Mouse (Mus musculus) mature B cell (primary cell): ENCODE data around the gene Bace1.

Source experiments
- in situ Hi-C: fragments of 300-500 bp; cut with MboI; formaldehyde crosslinking; loops from 2 replicates; pipeline ENCODE4 v1.14.3; 2019

Bace1 gene

DNA sequence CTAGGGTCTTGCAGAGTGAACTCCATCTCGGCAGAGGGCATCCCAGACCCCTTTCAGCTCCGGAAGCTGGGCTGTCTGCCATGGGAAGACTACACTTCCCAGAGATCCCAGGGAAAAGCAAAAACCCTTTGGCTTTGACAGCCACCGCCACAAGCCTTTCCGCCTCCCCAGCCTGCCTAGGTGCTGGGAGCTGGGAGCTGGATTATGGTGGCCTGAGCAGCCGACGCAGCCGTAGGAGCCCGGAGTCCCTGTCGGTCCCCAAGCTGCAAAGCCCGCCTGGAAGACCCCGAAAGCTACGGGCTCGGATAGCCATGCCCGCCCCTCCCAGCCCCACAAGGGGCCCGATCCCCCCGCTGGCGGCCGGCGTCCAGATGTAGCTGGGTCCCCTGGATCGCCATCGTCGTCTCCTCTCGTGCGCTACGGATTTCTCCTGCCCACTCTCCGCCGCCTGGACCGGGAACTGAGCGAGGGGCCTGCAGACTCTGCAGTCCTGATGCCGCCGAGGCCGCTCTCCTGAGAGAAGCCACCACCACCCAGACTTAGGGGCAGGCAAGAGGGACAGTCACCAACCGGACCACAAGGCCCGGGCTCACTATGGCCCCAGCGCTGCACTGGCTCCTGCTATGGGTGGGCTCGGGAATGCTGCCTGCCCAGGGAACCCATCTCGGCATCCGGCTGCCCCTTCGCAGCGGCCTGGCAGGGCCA, at the start of gene Bace1:
TSS of gene Bace1 (plus strand) at position 147 of the 705 bp plus-strand sequence.
- in situ Hi-C loops = no loop called here

DNA sequence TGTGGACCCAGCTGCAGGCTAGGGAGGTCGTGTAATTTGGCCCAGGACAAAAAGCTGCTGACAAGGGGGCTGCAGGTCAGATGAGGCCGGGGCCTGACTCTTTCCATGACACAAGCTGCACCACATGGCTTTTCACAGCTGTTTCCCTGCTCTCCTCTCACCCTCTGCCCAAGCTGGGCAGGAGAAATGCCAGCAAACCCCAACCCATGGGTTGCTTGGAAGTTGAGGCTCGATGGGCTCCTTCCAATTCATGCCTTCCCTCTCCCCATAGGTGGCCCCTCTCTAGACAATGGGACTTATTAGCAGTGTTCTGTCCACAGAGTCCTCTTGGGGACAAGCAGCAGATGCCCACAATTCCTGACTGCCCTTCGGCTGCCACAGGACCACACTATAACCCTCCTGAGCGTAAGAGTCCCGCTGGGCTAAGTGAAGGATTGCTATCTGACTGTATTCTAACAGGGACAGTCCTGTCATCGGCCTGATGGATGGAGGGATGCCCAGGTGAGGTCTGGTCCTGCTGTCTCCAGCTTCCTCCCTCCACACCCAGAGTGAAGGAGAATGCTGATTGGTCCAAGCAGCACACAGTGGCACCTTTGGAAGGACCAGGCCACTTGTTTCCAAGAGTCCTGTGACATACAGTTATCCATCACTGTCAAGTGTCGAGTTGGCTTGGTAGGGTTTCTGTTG, 46.8 kb upstream of the Bace1 start:
- in situ Hi-C loops = no loop called here

DNA sequence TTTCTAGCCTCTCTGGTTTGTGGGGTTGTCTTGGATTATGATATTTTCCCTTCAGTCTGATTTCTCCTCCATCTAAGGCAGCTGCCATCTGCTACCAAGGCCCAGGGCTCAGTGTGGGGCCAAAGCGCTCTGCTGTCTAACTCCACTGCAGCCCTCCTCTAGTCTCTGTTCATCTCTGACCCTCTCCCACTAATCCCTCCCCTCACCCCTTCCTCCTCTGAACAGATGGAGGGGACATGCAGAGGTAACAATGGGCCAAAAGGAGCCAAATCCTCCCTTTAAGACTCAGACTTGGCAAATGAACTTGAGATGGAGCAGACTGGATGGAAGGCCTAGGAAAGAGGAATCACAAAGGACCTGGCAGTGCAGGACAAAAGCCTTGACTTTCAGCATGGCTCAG, 46.1 kb upstream of the Bace1 start:
- in situ Hi-C loops = no loop called here

DNA sequence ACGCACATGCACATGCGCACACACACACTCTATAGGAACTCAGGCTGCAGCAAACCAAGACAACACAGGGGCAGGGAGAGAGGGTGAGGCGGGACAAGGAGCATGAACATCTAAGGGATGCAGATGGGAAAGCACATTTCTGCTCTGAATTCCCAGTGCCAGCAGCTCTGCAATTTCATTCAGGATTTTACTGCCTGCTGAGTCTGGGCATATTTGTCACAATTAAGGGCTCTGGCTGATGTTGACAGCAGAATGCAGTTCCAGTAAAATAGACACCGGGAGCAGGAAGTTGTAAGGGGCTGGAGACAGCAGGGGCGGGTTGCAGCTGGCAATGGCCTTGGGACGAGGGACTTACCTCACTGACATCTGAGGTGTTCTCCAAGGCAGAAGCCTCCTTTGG, 44.7 kb upstream of the Bace1 start:
- in situ Hi-C loops = no loop called here

DNA sequence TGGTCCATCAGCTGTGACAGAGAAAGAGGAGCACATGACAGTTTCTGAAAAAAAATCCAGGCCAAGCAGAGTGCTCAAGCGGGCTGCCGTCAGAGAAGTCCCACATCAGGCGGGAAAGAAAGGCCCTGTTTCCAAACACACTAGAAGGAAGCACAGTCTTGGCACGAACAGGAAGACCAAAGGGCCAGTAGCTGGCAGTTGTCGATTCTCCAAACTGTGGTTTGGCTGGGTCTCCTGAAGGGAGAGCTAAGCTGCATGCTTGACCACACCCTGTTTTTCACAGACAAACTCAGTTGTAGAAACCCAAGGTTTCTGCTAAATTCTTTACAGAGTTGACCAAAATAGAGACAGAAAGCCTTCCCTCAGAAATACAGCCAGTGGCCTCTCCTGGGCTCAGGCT, 42.7 kb upstream of the Bace1 start:
- in situ Hi-C loops = no loop called here

DNA sequence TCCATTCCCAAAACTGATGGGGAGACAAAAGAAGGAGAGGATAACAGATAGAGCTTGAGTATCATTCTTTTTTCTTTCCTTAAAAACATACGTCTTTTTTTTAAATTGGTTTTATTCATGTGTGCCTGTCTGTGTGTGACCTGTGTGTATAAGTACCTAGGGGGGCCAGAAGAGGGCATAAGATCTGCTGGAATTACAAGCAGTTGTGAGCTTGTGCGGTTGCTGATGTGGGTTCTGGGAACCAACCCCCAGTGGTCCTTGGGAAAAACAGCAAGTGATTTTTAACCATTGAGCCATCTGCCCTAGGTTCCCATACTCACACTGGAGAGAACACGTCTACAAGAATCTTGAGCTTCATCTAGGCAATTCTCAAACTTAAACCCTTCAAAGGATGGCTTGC, 41.1 kb upstream of the Bace1 start:
- in situ Hi-C loops = no loop called here

DNA sequence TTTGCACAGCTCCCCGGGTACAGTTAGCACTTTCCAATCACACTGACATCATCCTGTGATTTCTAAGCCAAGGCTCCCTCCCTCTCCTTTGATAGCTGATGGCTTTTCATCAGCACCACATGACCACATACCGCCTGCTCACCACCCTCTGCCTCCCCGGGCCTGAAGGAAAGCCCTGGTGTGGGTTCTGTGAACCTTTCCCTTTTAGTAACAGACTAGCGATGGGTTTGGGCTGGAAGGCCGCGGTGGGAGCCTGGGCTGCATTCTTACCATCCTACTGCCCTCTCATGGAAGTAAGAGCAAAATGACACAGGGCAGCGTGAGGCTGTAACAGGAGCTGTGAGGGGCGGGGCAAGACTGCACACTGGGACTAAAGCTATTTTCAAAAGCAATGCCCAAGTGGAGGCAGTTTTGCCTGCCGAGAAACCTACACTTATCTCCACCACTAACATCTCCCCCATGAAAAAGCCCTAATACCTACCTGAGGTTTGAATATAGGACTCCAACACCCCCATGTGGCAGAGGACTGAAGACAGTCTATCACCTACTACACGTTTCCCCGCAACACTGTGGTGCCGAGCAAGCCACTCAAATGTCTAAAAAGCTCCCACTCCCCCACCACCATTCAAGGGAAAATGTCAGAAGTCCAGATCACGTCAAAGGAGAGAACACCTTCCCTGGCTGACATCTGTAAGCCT, 39.8 kb upstream of the Bace1 start:
- in situ Hi-C loops = no loop called here

DNA sequence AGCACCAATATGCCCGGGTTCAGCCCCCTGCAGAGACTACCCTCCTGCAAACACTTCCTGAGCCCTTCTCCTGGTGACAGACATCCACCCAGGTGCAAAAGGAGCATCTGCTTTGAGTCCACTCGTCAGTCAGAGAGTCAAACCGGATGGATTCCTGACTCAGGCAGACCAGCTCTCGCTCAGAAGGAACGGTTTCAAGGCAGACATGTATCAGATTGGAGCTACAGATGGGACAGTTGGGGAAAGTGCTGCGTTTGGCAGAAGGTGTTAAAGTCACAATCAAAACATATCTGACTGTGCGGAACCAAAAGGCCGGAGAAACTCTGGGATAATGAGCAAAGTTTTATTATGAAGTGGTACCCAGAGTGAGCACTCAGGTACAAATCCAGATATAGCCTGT, 39.0 kb upstream of the Bace1 start:
- in situ Hi-C loops = no loop called here

DNA sequence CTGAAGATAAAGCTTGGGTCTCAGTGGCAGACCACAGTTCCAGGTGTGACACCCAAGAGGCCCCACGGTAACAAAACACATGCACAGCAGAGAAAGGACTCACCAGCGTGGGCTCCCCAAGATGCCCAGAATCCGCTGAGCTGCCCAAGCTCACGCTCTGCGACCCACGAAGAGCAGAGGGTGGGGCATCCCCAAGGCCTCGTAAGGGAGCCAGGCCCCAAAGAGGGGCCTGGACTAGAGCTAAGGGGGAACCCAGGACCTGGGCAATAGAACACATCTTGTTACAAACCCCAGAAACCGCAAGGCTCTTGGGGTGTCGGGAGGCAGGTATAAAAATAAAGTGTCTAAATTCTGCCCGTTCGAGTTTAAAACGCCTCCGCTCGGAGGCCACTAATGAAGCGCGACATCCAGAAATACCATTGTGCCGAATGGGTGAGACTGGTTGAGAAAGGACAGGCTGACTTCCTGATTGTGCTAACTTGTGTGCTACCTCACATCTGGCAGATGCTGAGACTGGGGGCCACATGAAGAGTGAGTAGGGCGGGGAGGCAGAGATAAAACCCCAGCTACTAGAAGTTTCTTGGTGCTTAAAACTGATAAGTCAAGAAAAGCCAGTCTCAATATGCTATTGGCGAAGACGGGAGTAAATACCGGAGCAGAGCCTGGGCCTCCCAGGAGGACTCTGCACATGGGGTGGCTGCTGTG, 35.2 kb upstream of the Bace1 start:
- in situ Hi-C loops = no loop called here

DNA sequence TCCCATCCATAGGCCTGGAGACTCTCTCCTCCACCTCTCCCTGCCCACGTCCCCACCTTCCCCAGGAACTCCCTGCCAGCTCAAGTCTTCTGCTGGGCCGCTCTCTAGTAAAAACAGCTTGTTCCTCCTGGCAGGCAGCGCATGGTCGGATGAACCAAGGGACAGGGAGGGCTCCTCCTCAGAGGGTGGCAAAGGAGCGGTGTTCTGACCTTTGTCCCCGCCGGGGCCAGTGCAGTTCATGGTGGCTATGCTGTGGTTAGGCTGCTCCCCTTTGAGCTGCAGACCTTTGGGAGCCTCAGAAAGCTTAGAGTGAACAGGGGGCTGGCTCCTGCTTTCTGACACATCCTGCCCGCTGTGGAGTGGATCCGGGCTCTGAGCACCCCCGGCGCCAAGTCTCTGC, 31.5 kb upstream of the Bace1 start:
- in situ Hi-C loops = no loop called here

DNA sequence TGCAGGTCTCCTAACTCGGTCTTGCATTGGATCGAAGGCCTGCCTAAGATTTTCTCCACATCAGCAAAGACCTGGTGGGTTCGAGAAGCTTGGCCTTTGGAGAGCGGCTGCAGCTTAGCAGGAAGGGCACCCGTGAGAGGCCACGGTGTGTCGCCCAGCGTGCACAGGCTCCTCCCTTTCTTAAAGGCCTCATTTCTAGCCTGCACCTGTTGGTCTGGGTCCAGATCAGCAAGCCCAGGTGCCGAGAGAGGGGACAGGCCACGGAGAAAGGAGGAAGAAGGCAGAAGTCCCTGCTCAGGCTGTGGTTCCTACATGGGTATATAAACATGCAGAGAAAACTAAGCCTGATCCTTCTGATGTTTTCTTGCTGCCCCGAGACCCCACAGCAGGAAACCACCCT, 31.0 kb upstream of the Bace1 start:
- in situ Hi-C loops = no loop called here

DNA sequence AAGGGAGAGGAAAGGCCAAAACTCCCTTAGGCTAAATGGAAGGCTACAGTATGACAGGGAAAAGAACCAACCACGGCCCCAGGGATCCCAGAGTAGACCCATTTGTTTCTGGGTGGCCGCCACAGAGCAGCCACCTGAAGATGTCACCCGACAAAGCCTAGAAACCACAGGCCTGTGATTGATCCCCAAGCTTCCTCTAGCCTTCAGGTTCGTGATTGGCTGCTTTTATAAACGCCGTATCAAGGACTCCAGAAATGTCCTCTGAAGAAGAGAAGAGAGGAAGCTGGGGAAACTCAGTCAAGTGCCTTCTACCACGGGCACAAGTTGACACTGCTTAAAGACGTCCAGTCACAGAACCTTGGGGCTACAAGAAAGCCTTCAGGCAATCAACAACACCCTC, 30.6 kb upstream of the Bace1 start:
- in situ Hi-C loops = no loop called here

DNA sequence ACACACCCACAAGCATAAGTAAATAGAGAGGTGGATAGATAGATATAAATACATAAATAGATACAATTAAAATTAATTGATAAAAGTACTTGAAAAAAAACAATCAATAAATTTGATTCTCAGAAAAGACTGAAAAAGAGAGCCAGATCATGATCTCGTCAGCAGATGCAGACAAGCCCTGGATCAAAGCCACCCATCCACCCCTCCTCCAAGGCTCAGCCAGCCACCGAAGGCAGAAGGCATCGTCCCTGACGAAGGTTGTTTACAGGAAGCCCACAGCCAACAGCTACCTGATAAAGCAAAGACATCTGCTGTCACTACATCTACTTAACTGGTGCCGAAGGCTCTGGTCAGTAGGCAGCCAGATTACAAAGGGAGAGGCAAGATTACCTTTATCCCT, 26.4 kb upstream of the Bace1 start:
- in situ Hi-C loops = no loop called here

DNA sequence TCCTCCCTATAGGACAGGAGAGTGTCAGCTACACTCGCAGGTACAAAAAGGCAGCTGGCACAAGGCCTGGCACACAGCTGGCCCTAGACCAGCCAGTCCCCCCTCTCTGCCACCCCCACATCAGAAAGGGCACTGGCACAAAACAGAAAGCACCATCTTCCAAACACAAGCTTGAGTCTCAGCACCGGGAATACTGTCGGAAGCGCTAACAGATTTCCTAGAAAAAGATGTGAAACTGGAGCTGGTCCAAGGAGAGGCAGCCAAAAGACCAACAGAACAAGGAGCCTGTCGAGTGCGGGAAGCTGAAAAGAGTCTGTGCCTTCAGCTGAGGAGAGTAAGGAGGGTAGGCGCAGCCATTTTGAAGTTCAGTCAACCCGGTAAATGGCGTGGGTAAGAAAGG, 23.3 kb upstream of the Bace1 start:
- in situ Hi-C loops = no loop called here

DNA sequence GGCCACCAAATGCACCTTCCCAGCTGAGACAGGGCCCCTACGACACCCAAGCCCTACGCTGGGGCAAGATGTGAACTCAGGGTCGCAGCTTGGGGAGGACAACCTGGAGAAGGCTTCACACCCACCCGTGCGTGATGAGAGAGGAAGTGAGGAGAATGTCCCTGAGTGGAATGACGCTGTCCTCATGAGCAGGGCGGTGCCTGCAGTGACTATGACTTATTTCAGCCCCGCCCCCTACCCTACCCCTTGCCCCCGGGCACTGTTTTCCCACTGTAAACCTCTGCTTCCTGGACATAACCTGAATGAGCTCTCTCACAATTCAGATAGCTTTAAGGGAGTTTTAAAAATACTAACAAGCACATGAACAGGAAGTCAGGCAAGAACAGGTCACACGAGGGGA, 22.9 kb upstream of the Bace1 start:
- in situ Hi-C loops = no loop called here

DNA sequence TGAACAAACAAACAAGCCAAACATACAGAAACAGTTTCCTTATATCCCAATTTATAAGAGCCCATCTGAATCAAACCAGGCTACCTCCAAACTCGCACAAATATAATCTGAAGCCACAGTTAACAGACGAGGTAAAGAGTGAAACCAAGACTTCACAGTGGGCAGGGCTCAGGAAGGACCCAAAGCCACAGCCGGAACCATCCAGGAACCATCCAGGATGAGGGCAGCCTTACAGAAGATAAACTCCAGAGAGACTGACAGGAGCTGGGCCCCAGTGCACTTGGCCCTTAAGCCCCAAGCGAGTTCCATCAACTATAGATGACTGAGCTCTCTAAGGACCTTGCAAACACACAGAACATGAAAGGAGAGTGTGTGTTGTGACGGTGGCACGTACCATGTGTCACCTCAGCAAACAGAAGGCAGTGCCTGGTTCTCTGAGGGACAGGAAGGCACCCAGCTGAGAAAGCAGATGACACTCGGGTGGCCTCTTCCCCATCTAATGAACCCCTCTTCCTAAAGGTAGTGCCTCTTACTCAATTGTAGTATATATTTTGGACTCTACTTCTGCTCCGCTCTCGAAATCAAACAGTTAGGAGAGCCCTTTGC, 19.9 kb upstream of the Bace1 start:
- in situ Hi-C loops = no loop called here

DNA sequence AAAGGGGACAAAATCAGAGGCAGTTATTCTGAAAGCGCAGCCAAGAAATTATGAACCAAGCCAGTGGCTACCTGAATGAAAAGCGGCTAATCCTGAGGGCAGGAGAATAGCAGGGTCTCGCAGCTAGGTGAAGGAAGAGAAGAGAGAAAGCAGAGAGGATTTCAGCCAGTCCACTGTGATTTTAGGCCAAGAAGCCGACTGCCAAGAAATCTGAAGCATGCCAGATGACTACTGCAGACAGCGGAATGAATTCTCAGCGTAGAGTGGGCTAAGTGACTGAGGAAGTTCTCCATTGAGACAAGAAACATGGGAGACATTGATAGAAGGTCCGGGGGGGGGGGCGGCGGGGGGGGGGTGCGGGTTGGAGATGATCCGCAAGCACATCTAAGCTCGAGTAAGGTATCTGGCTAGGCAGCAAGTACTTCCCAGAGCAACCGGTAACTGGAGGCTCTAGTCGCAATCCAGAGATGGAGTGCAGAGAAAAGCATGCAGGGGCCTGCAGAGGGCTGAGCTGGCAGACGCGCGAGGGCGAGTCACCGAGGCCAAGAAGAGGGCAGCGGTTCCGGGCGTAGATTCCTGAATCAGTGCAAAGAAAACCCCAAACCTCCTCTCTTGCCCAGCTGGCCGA, 10.6 kb upstream of the Bace1 start:
- in situ Hi-C loops = no loop called here

DNA sequence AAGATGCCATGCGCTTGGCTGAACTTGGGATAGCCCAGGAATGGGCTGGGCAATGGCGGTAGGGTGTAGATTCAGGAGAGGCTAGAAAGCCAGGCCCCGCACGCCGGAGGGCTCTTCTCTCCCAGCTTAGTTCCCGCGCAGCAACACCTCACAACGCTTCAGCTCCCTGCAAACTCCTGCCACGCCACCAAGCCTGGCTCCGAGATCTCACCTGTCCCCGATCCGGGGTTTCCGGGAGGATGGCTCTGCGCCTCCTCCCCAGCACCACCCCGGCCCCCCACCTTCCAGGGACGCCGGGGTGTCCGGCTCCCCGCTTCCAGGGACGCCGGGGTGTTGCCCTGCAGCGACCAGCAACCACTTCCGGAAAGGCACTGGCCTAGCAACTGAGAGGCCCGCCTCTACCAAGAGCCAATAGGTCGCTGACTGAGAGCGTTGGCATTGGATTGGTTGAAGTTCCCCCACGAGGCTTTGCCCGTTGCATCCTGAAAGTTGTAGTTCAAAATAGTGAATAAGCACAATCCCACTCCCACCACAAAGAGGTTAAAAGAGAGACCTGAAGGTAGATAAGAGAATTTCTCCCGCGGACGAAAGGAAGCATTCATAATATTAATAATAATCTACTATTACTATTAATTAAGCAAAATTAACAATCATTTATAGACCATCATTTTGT, 10.0 kb upstream of the Bace1 start, which contains the start of gene Cep164:
TSS of gene Cep164 (minus strand) at position 401 of the 673 bp plus-strand sequence.
- in situ Hi-C loops = no loop called here

DNA sequence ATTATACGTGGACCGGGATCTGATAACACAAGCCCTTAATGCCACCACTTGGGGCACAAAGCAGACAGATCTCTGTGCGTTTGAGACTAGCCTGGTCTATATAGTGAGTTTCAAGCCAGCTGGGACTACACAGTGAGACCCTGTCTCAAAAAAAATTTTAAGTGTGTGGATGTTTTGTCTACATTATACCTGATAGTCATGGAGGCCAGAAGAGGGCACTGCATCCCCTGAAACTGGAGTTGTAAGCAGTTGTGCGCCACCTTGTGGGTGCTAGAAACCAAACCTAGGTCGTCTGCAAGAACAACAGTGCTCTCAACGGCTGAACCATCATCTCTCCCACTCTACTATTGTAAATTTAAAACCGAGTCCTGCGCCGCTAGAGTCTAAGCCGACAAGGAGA, 9.3 kb upstream of the Bace1 start:
- in situ Hi-C loops = no loop called here

DNA sequence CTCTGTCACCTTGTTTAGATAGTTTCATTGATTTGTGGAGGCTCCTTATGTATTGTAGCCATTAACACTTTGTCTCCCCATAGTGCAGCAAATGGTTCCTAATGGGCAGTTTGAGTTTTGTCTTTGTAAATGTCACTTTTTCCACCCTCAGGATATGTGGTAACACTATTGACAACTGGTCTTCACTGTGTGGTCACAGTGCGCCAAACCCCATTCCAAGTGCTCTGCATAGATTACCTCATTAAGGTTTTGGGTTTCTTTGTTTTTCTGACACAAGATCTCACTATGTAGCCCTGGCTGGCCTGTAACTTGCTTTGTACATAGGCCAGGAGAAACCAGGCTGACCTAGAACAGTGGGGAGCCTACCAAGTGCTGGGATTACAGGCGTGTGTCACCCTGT, 5.5 kb upstream of the Bace1 start:
- in situ Hi-C loops = no loop called here

DNA sequence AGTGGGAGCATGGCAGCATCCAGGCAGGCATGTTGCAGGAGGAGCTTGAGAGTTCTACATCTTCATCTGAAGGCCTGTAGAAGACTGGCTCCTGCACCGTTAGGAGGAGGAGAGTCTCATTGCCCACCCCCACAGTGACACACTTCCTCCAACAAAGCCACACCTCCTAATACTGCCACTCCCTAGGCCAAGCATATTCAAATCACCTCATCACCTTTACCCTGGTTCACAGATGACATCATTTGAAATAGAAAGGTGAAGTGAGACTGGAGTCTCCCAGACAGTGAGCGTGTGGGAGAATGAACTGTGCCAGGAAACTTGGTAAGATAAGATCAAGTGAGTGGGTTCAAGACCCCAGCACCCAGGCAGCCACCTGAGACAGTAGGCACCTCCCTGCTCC, 4.9 kb upstream of the Bace1 start:
- in situ Hi-C loops = no loop called here
